Mouse (Mus musculus) liver, embryonic 14.5 days (tissue): ENCODE results near the gene G6pc3. TPM values are rescaled to one million over a fixed set of nuclear protein-coding genes. Genes with fewer than 3 reads are reported as not detected.

Experiments
- ATAC-seq: fragments of 200-750 bp; cut with Nextera tagmentation; 2 replicates; pipeline ENCODE4 v1.8.0; 2017; ENCODE audit warnings: moderate number of reproducible peaks, mild to moderate bottlenecking, moderate library complexity; ENCODE audit not compliant: insufficient read depth
- DNase-seq, 3 experiments: peaks; one replicate each; pipeline ENCODE4 v3.0.0-alpha.2; 2012 to 2013; ENCODE audit warnings: low read depth in 3 of 3, low spot score in 3 of 3
- H3K27ac ChIP-seq: fragments of 300-500 bp; sonication (generic); 2 replicates; pipeline ENCODE4 v1.5.1; 2014; ENCODE audit warnings: moderate library complexity, mild to moderate bottlenecking, control low read depth, inconsistent platforms
- H3K27me3 ChIP-seq: fragments of 300-500 bp; sonication (generic); 2 replicates; pipeline ENCODE4 v1.6.1; 2014; ENCODE audit warnings: mild to moderate bottlenecking, low read length, moderate library complexity; ENCODE audit not compliant: control insufficient read depth, insufficient read depth
- H3K36me3 ChIP-seq: fragments of 300-500 bp; sonication (generic); replicated peaks from 2 replicates; pipeline ENCODE4 v1.6.1; 2014; ENCODE audit warnings: low read depth; ENCODE audit not compliant: control insufficient read depth, insufficient read depth
- H3K4me1 ChIP-seq, 2 experiments: fragments of 200-500 bp in 1 of 2; fragments of 300-500 bp in 1 of 2; sonication (generic) in 1 of 2; replicated peaks; 2 replicates each; pipeline ENCODE4 v1.6.1; 2012 to 2014; ENCODE audit warnings: antibody characterized with exemption in 1 of 2, inconsistent platforms in 1 of 2, low read length in 1 of 2; ENCODE audit not compliant: control insufficient read depth in 2 of 2, insufficient read depth in 2 of 2
- H3K4me2 ChIP-seq: fragments of 300-500 bp; sonication (generic); 2 replicates; pipeline ENCODE4 v1.6.1; 2014; ENCODE audit warnings: low read depth, mild to moderate bottlenecking, control low read depth, moderate library complexity
- H3K4me3 ChIP-seq, 2 experiments: fragments of 200-500 bp in 1 of 2; fragments of 300-500 bp in 1 of 2; sonication (generic) in 1 of 2; 2 replicates each; pipeline ENCODE4 v1.5.1; 2012 to 2014; ENCODE audit warnings: low read depth in 2 of 2, low read length in 2 of 2, mild to moderate bottlenecking in 2 of 2, control low read depth in 1 of 2, inconsistent platforms in 1 of 2, moderate library complexity in 1 of 2; ENCODE audit not compliant: insufficient read depth in 1 of 2
- H3K9ac ChIP-seq: fragments of 300-500 bp; sonication (generic); replicated peaks from 2 replicates; pipeline ENCODE4 v1.6.1; 2014; ENCODE audit warnings: mild to moderate bottlenecking, control low read depth, moderate library complexity
- H3K9me3 ChIP-seq: fragments of 300-500 bp; sonication (generic); 2 replicates; pipeline ENCODE4 v1.6.1; 2016; ENCODE audit warnings: low read length, mixed read lengths; ENCODE audit not compliant: control insufficient read depth
- CTCF ChIP-seq: IDR thresholded peaks from 2 replicates; pipeline ENCODE4 v1.5.1; 2016; ENCODE audit warnings: antibody characterized with exemption, low read depth, control low read depth
- EP300 ChIP-seq: IDR thresholded peaks from 2 replicates; pipeline ENCODE4 v1.6.1; 2016; ENCODE audit warnings: antibody characterized with exemption, low read depth
- WGBS: fragments of 180-500 bp; shearing (Covaris S2); extraction: QIAGEN DNeasy Blood & Tissue Kit; methylation state at CpG from one replicate; pipeline ENCODE4 v1.1.7; 2014; ENCODE audit not compliant: insufficient replicate concordance; 5-methylcytosine and 5-hydroxymethylcytosine counted together
- polyA plus RNA-seq, 2 experiments: library from polyadenylated mRNA; depleted of rRNA in 1 of 2; stranded (reverse) in 1 of 2; unstranded in 1 of 2; fragments of >200 nt; fragmentation: Nextera tagmentation in 1 of 2; extraction: Ambion mirVana in 1 of 2; gene quantifications; 2 replicates each; pipeline versions ENCODE4 v1.2.1 to v1.2.3; 2012 to 2014

The G6pc3 gene
- polyA plus RNA-seq, 2 experiments: 7.3 to 12.6 TPM

GRCm38 (mm10) chr11:102217396-102217795 lies 28.0 kb downstream of the G6pc3 start:
- WGBS: 60% methylated on average over 6 of the region's 6 CpGs
- ATAC-seq (no peak), DNase-seq (no peak)
- peak overlapping the region in 1 of 2 experiments; percentile 45; a peak in 2 of 4 replicates for H3K4me3 ChIP-seq
- H3K9ac ChIP-seq: no peak overlapping the region
- TF ChIP-seq EP300: no peak
- no peak for TF ChIP-seq CTCF
- no peaks in the 10 kb centered on the region for H3K36me3 ChIP-seq
- H3K4me1 ChIP-seq: peaks cover 13 to 34% of the 10 kb centered on the region in 2 experiments
- no peak overlapping the region for H3K27ac ChIP-seq
- no peaks in the 10 kb centered on the region for H3K9me3 ChIP-seq
- no peaks in the 10 kb centered on the region for H3K27me3 ChIP-seq
- peak overlapping the region; percentile 61 for H3K4me2 ChIP-seq

GRCm38 (mm10) chr11:102217876-102218430 lies 28.5 kb downstream of the G6pc3 start:
- Histone ChIP-seq H3K4me3 (peak overlapping the region; percentile 34 to 45), H3K9me3 (no peaks in the 10 kb centered on the region), H3K9ac (no peak overlapping the region; the same call in 1 of the 2 replicates), H3K36me3 (no peaks in the 10 kb centered on the region), H3K4me1 (peaks cover 13 to 34% of the 10 kb centered on the region in 2 experiments), H3K4me2 (peak overlapping the region; percentile 61), H3K27ac (no peak overlapping the region), H3K27me3 (no peaks in the 10 kb centered on the region)
- no peak for TF ChIP-seq EP300
- no peak for TF ChIP-seq CTCF
- WGBS: 42% methylated on average over 7 of the region's 7 CpGs
- DNase-seq (no peak), ATAC-seq (no peak)

GRCm38 (mm10) chr11:102218783-102219182 lies 29.4 kb downstream of the G6pc3 start:
- H3K9me3 ChIP-seq: no peaks in the 10 kb centered on the region
- no peaks in the 10 kb centered on the region; the same call in 1 of the 2 replicates for H3K27me3 ChIP-seq
- H3K4me1 ChIP-seq: peaks cover 13 to 32% of the 10 kb centered on the region in 2 experiments
- DNase-seq (peak; percentile 65 to 70 (median 66)), ATAC-seq (peak; percentile 86)
- 0 out of 2 replicates have a peak, but pooled peaks have one; percentile 12 for TF ChIP-seq EP300
- peak; percentile 20; the same call in 1 of the 2 replicates for TF ChIP-seq CTCF
- 2% methylated on average over 10 of the region's 10 CpGs for WGBS
- peak overlapping the region; percentile 61 for H3K4me2 ChIP-seq
- no peaks in the 10 kb centered on the region for H3K36me3 ChIP-seq
- H3K4me3 ChIP-seq: peak overlapping the region; percentile 34 to 45
- H3K9ac ChIP-seq: peak overlapping the region; percentile 45
- no peak overlapping the region for H3K27ac ChIP-seq

GRCm38 (mm10) chr11:102219247-102219993 lies 30.0 kb downstream of the G6pc3 start:
- no peak overlapping the region for H3K27ac ChIP-seq
- ATAC-seq (no peak), DNase-seq (no peak)
- TF ChIP-seq EP300 (no peak), CTCF (no peak)
- H3K4me2 ChIP-seq: peak overlapping the region; percentile 61
- 40% methylated on average over 14 of the region's 14 CpGs for WGBS
- no peaks in the 10 kb centered on the region for H3K36me3 ChIP-seq
- peaks cover 13 to 37% of the 10 kb centered on the region in 2 experiments for H3K4me1 ChIP-seq
- H3K27me3 ChIP-seq: peaks cover 2% of the 10 kb centered on the region; the same call in 1 of the 2 replicates
- no peak overlapping the region for H3K9ac ChIP-seq
- H3K4me3 ChIP-seq: 0 out of 4 replicates have a peak overlapping the region, but pooled peaks of 1 of the 2 experiments have one; percentile 45
- no peaks in the 10 kb centered on the region for H3K9me3 ChIP-seq

GRCm38 (mm10) chr11:102219994-102220346 lies 30.6 kb downstream of the G6pc3 start:
- H3K27ac ChIP-seq: no peak overlapping the region
- peaks cover 2% of the 10 kb centered on the region for H3K27me3 ChIP-seq
- H3K4me2 ChIP-seq: no peak overlapping the region
- H3K36me3 ChIP-seq: no peaks in the 10 kb centered on the region
- TF ChIP-seq EP300: no peak
- no peak for TF ChIP-seq CTCF
- H3K9ac ChIP-seq: no peak overlapping the region
- no peak overlapping the region for H3K4me3 ChIP-seq
- DNase-seq (no peak), ATAC-seq (no peak)
- WGBS: 35% methylated on average over 4 of the region's 4 CpGs
- H3K4me1 ChIP-seq: peaks cover 13 to 38% of the 10 kb centered on the region in 2 experiments
- no peaks in the 10 kb centered on the region for H3K9me3 ChIP-seq
